Mouse (Mus musculus): ENCODE results near the gene Dhrs7.

GRCm38 (mm10) chr12:72671516-72672135, 6.9 kb upstream of the Dhrs7 start:
- TF ChIP-seq CTCF (IDR thresholded peaks at IDR 0.05; ENCODE audit: insufficient read depth, low read depth, low read length) (no peak), POLR2A (IDR thresholded peaks at IDR 0.05; ENCODE audit: insufficient read depth, low read depth, low read length) (no peak)
